Mouse (Mus musculus): ENCODE data around the gene Atad1. TPM values are rescaled to one million over a fixed set of nuclear protein-coding genes. Genes with fewer than 3 reads are reported as not detected.

Atad1 gene
- polyA plus RNA-seq, 1 experiment, result 14.8 TPM

DNA sequence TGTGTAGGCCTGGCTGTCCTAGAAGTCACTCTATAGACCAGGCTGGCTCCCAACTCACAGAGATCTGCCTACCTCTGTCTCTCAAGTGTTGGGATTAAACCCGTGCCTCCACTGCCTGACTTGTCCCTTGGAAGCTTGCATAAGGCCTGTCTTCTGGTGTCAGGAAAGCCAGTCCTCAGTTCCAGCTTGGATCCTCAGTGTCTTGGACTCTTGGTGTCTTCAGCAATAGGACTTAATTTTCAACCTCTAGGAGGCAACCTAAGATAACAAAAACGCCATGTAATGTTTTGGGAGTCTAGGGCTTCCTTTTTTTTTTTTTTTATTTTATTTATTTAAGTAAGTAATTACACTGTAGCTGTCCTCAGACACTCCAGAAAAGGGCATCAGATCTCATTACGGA, 22.0 kb downstream of the Atad1 start:
- H3K36me3 ChIP-seq (ENCODE audit: control insufficient read depth, insufficient read depth), result no peaks in the 10 kb centered on the region
- no peak overlapping the region for H3K4me3 ChIP-seq
- H3K27me3 ChIP-seq (ENCODE audit: control insufficient read depth, insufficient read depth, insufficient read length), result no peaks in the 10 kb centered on the region
- H3ac ChIP-seq (ENCODE audit: control insufficient read depth, insufficient read length), result no peak overlapping the region
- H3K4me2 ChIP-seq (ENCODE audit: low read depth), result no peak overlapping the region
- no peak for TF ChIP-seq MYOG (IDR thresholded peaks at IDR 0.05; ENCODE audit: control insufficient read depth in 1 of 3, insufficient read depth in 1 of 3, insufficient read length in 2 of 3, low read depth in 2 of 3)
- no peak for TF ChIP-seq USF1 (IDR thresholded peaks at IDR 0.05; ENCODE audit: low read depth)
- no peaks in the 10 kb centered on the region for H3K79me2 ChIP-seq (ENCODE audit: control insufficient read depth, insufficient read depth)

DNA sequence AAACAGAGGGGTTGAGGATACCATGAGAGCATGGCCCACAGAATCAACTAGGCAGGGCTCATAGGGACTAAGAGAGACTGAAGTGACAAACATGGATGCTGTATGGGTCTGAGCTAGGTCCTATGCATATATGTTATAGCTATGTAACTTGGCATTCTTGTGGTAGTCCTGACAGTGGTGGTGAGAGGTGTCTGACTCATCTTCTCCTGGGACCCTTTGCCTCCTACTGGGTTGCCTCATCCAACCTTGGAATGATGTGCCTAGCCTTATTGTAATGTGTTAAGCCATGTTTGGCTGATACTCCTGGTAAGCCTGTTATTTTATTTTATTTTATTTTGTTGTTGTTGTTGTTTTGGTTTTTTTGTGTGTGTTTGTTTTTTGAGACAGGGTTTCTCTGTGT, 23.9 kb downstream of the Atad1 start:
- Histone ChIP-seq H3K36me3 (ENCODE audit: control insufficient read depth, insufficient read depth) (no peaks in the 10 kb centered on the region), H3K4me3 (no peak overlapping the region), H3K27me3 (ENCODE audit: control insufficient read depth, insufficient read depth, insufficient read length) (no peaks in the 10 kb centered on the region), H3K4me2 (ENCODE audit: low read depth) (no peak overlapping the region), H3K79me2 (ENCODE audit: control insufficient read depth, insufficient read depth) (peaks cover 12% of the 10 kb centered on the region), H3ac (ENCODE audit: control insufficient read depth, insufficient read length) (no peak overlapping the region)
- TF ChIP-seq MYOD1 (IDR thresholded peaks at IDR 0.05; ENCODE audit: control insufficient read depth in 1 of 3, insufficient read length in 2 of 3, low read depth in 2 of 3) (no peak), TCF12 (IDR thresholded peaks at IDR 0.05; ENCODE audit: insufficient read depth, poor library complexity, severe bottlenecking) (no peak), USF1 (IDR thresholded peaks at IDR 0.05; ENCODE audit: low read depth) (no peak), MYOG (IDR thresholded peaks at IDR 0.05; ENCODE audit: control insufficient read depth in 1 of 3, insufficient read depth in 1 of 3, insufficient read length in 2 of 3, low read depth in 2 of 3) (no peak), POLR2A (IDR thresholded peaks at IDR 0.05; ENCODE audit: insufficient read length, low read depth) (no peak), CEBPB (IDR thresholded peaks at IDR 0.05; ENCODE audit: insufficient read depth, poor library complexity, severe bottlenecking) (no peak)

GRCm38 (mm10) chr19:32715201-32715600, 24.4 kb downstream of the Atad1 start:
- TF ChIP-seq TCF12 (IDR thresholded peaks at IDR 0.05; ENCODE audit: insufficient read depth, poor library complexity, severe bottlenecking) (no peak), TCF3 (IDR thresholded peaks at IDR 0.05; ENCODE audit: insufficient read length, low read depth) (no peak), E2F4 (IDR thresholded peaks at IDR 0.05; ENCODE audit: insufficient read depth) (no peak), REST (IDR thresholded peaks at IDR 0.05; ENCODE audit: insufficient read depth, insufficient read length) (no peak), USF1 (IDR thresholded peaks at IDR 0.05; ENCODE audit: low read depth) (no peak), POLR2AphosphoS2 (IDR thresholded peaks at IDR 0.05; ENCODE audit: insufficient read length, low read depth) (no peak), MYOG (IDR thresholded peaks at IDR 0.05; ENCODE audit: control insufficient read depth in 1 of 3, insufficient read depth in 1 of 3, insufficient read length in 2 of 3, low read depth in 2 of 3) (no peak), POLR2A (IDR thresholded peaks at IDR 0.05; ENCODE audit: insufficient read length, low read depth) (no peak), MAX (IDR thresholded peaks at IDR 0.05; ENCODE audit: low read depth) (no peak), CEBPB (IDR thresholded peaks at IDR 0.05; ENCODE audit: insufficient read depth, poor library complexity, severe bottlenecking) (no peak), MYOD1 (IDR thresholded peaks at IDR 0.05; ENCODE audit: control insufficient read depth in 1 of 3, insufficient read length in 2 of 3, low read depth in 2 of 3) (no peak), SRF (IDR thresholded peaks at IDR 0.05; ENCODE audit: control insufficient read depth, insufficient read length, low read depth) (no peak)
- Histone ChIP-seq H3ac (ENCODE audit: control insufficient read depth, insufficient read length) (no peak overlapping the region), H3K27me3 (ENCODE audit: control insufficient read depth, insufficient read depth, insufficient read length) (no peaks in the 10 kb centered on the region), H3K79me2 (ENCODE audit: control insufficient read depth, insufficient read depth) (peaks cover 17% of the 10 kb centered on the region), H3K36me3 (ENCODE audit: control insufficient read depth, insufficient read depth) (no peaks in the 10 kb centered on the region), H3K4me3 (no peak overlapping the region), H3K4me2 (ENCODE audit: low read depth) (no peak overlapping the region)

GRCm38 (mm10) chr19:32713471-32713870, 26.1 kb downstream of the Atad1 start:
- Histone ChIP-seq H3K4me2 (ENCODE audit: low read depth) (no peak overlapping the region), H3K27me3 (ENCODE audit: control insufficient read depth, insufficient read depth, insufficient read length) (no peaks in the 10 kb centered on the region), H3K79me2 (ENCODE audit: control insufficient read depth, insufficient read depth) (peaks cover 33% of the 10 kb centered on the region), H3K36me3 (ENCODE audit: control insufficient read depth, insufficient read depth) (peaks cover 4% of the 10 kb centered on the region), H3K4me3 (no peak overlapping the region), H3ac (ENCODE audit: control insufficient read depth, insufficient read length) (no peak overlapping the region)
- TF ChIP-seq MYOG (IDR thresholded peaks at IDR 0.05; ENCODE audit: control insufficient read depth in 1 of 3, insufficient read depth in 1 of 3, insufficient read length in 2 of 3, low read depth in 2 of 3), result no peak
- no peak for TF ChIP-seq E2F4 (IDR thresholded peaks at IDR 0.05; ENCODE audit: insufficient read depth)
- TF ChIP-seq MYOD1 (IDR thresholded peaks at IDR 0.05; ENCODE audit: control insufficient read depth in 1 of 3, insufficient read length in 2 of 3, low read depth in 2 of 3), result no peak
- TF ChIP-seq USF1 (IDR thresholded peaks at IDR 0.05; ENCODE audit: low read depth), result no peak
- TF ChIP-seq REST (IDR thresholded peaks at IDR 0.05; ENCODE audit: insufficient read depth, insufficient read length), result no peak
- TF ChIP-seq TCF3 (IDR thresholded peaks at IDR 0.05; ENCODE audit: insufficient read length, low read depth), result no peak
- no peak for TF ChIP-seq SRF (IDR thresholded peaks at IDR 0.05; ENCODE audit: control insufficient read depth, insufficient read length, low read depth)
- no peak for TF ChIP-seq MAX (IDR thresholded peaks at IDR 0.05; ENCODE audit: low read depth)
- no peak for TF ChIP-seq POLR2AphosphoS2 (IDR thresholded peaks at IDR 0.05; ENCODE audit: insufficient read length, low read depth)
- TF ChIP-seq CEBPB (IDR thresholded peaks at IDR 0.05; ENCODE audit: insufficient read depth, poor library complexity, severe bottlenecking), result no peak
- TF ChIP-seq TCF12 (IDR thresholded peaks at IDR 0.05; ENCODE audit: insufficient read depth, poor library complexity, severe bottlenecking), result no peak
- no peak for TF ChIP-seq POLR2A (IDR thresholded peaks at IDR 0.05; ENCODE audit: insufficient read length, low read depth)

DNA sequence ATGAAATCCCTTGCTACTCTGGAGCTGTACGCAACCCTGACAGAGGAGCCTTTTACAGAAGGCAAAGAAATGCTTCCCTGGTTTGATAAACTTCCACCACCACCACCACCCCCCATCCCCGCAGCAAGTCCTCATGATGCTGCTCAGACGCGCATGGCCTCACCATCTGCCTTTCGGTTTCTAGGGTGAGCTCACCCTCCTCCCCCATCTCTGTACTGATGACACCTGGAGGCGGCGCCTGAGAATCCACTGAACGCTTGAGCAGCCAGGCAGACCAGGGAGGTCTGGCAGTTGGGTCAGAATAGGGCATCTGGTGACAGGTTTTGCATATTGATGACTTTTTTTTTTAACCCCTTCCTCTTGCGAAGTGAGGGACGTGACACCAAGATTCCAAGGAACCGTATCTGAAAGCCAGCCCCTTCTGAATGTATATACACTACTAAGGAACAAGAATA, 27.0 kb downstream of the Atad1 start:
- H3K36me3 ChIP-seq (ENCODE audit: control insufficient read depth, insufficient read depth), result peaks cover 4% of the 10 kb centered on the region
- peak overlapping the region; percentile 91 for H3K4me2 ChIP-seq (ENCODE audit: low read depth)
- H3K27me3 ChIP-seq (ENCODE audit: control insufficient read depth, insufficient read depth, insufficient read length), result no peaks in the 10 kb centered on the region
- H3K79me2 ChIP-seq (ENCODE audit: control insufficient read depth, insufficient read depth), result peaks cover 41% of the 10 kb centered on the region
- H3K4me3 ChIP-seq, result peak overlapping the region; percentile 85
- peak overlapping the region; percentile 13 for H3ac ChIP-seq (ENCODE audit: control insufficient read depth, insufficient read length)
- no peak for TF ChIP-seq TCF12 (IDR thresholded peaks at IDR 0.05; ENCODE audit: insufficient read depth, poor library complexity, severe bottlenecking)
- TF ChIP-seq SRF (IDR thresholded peaks at IDR 0.05; ENCODE audit: control insufficient read depth, insufficient read length, low read depth), result no peak

Data from myocyte (in vitro differentiated cells).